Mouse (Mus musculus) c-Kit-positive CD71-positive TER-119-positive erythroid progenitor cells, embryonic 14.5 days (primary cell): ENCODE measurements around the gene Ap1ar.
A peak's percentile ranks its signal among the peaks of the same experiment; 100 is the strongest.
"Not testable (repeated sequence)": the region's sequence is repeated elsewhere in the genome, so short reads cannot be mapped to it uniquely, and the experiment has no call there.

Experiments
- DNase-seq: peaks from one replicate; pipeline ENCODE4 v3.0.0-alpha.2; 2013; ENCODE audit warnings: low spot score

The Ap1ar gene

DNA sequence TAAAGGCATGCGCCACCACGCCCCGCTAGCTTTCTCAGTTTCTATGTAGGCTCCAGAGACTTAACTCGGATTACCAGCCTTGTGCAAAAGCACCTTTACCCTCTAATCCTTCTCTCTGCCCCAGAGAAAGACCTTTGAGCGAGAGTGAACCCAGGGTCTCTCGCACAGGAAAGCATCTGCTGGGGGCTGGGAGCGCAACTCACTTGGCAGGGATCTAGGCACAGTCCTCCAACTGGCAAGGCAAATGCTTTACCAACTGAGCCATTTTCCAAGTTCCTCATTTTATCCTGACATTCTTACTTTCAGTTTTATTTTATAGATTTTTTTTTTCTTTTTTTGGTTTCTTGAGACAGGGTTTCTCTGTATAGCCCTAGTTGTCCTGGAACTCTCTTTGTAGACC lies 44.3 kb downstream of the Ap1ar start:
- no peak for DNase-seq

- DNase-seq: peak; percentile 81
These were observed 45.4 kb downstream of the Ap1ar start for GRCm38 (mm10) chr3:127791595-127792561.

- peak; percentile 42 for DNase-seq
These were observed 46.3 kb downstream of the Ap1ar start for GRCm38 (mm10) chr3:127791056-127791483.

GRCm38 (mm10) chr3:127790234-127791055 lies 46.9 kb downstream of the Ap1ar start:
- peak; percentile 48 for DNase-seq

DNA sequence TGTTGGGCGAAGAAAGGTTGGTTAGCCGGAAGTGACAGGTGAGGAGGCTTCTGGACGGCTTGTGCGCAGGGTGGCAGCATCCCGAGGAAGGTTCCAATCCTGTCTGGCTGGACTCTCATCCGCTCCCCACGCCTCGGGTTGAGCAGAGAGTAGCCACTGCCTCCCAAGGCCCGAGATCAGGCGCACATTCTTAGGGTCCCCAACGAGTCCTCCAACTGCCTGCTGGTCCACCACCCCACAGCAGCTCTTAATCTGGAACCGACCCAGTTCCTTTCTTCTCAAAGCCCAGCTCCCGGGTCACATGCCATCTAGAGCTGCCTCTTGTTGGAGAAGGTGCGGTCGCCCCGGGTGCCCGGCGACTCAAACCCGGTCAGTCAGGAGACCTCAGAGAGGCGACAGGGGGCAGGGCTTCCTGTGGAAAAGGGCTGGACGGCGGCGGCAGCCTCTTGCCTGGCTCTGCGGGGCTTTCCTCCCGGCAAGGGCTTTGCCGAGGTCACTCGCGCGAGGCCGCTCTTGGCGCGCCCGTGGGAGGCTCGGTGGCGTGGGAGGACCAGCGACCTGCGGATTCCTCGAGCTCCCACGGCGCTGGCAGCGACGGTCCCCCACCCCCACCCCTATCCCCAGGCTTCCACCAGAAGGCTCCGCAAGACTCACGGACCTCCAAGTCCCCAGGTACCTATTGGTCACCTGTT lies 47.7 kb downstream of the Ap1ar start, which contains the start of gene Tifa:
TSS of gene Tifa (plus strand) at position 306 of the 692 bp plus-strand sequence.
- peak; percentile 39 for DNase-seq

DNA sequence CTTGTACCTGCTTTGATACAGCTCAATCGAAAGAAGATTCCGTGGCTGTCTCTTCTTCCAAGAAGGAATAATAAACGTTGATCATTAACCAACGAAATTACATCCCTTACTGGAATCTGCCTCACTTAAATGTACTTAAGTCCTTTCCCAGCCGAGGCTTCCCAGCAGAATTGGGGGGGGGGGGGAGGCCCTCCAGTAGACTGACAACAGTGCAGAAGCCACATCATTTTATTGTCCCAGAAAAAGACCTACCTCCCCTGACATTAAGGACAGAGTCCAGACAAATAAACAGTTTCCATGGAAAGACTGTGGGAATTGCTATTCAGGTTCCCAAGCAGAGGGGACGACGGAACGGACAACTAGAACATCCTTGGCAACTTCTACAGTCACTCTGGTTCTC lies 48.4 kb downstream of the Ap1ar start:
- DNase-seq: no peak

GRCm38 (mm10) chr3:127788038-127788437 lies 49.3 kb downstream of the Ap1ar start:
- DNase-seq: no peak

DNA sequence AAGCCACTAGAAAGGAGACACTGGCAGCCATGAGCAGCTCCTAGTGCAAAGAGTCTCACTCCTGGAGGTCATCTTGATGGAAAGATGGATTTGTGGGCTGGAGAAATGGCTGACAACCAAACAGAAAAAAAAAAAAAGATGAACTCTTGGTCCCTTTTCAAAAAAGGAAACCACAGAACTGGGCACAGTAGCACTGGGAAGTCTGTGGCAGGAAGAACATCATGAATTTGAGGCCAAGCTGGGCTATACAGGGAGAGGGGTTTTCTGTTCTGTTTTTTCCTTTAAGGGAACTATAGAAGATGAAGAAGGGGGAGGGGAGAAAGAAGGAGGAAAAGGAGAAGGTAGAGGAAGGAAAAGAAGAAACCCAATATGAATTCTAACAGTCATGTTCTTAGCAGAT lies 50.3 kb downstream of the Ap1ar start:
- DNase-seq: no peak

DNA sequence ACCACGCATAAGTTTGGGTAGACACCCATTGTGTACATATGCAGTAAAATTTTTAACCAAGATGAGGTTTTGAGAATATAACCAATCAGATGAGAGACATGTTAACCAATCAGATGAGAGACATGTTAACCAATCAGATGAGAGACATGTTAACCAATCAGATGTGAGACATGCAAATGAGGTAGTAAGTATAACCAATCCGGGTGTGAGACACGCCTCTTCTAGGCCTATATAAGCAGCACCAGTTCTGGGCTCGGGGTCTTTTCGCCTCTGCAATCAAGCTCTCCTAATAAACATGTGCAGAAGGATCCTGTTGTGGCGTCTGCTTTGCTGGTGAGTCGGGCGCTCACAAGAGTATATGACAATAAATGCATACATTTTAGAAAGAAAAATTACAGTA lies 53.6 kb downstream of the Ap1ar start:
- DNase-seq: not testable (repeated sequence)

GRCm38 (mm10) chr3:127782921-127783320 lies 54.4 kb downstream of the Ap1ar start:
- DNase-seq: no peak

GRCm38 (mm10) chr3:127780921-127781320 lies 56.4 kb downstream of the Ap1ar start:
- no peak for DNase-seq

GRCm38 (mm10) chr3:127780021-127780644 lies 57.2 kb downstream of the Ap1ar start, which contains the start of gene Alpk1:
Alpk1 (minus strand) TSS chr3:127780527.
- peak; percentile 61 for DNase-seq

DNA sequence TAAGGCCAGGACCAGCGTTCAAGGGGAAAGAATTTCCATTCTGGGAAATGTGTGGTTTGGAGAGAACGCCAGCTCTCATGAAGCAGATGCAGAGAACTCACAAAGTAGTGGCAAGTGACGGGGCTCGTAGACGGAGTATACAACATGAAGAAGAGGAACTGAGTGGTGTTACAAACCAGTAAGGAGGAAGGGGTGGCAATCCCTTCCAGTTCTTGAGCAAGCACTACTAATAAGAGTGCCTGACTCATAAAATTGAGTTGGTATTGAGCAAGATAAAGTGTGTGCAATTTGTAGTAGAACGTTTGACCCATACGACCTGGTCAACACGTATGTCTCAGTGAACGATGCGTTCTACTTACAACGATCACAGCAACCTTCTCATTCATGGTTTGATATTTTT lies 68.2 kb downstream of the Ap1ar start:
- no peak for DNase-seq

GRCm38 (mm10) chr3:127765971-127766370 lies 71.4 kb downstream of the Ap1ar start:
- no peak for DNase-seq

GRCm38 (mm10) chr3:127764541-127764940 lies 72.8 kb downstream of the Ap1ar start:
- DNase-seq: no peak

DNA sequence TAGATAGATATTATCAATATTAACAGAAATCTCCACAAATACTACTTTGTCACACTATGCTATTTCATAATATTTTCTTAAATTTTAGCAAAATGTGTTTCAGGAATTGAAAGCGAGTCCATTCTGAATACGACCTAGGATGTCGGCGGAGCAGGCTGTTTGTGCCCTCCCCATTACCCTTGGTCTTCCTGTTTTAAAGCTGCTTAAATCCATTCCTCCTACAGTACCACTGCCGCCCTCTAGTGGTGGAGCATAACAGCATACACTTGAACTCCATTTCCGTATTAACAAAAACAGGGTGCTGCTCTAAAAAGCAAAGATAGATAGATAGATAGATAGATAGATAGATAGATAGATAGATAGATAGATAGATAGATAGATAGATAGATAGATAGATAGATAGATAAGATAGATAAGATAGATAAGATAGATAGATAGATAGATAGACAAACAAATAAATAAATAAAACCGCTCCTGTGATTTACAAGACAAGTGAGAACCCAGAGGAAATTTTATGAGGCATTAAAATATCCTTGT lies 74.2 kb downstream of the Ap1ar start:
- peak; percentile 80 for DNase-seq

GRCm38 (mm10) chr3:127762403-127762802 lies 74.9 kb downstream of the Ap1ar start:
- DNase-seq: no peak

DNA sequence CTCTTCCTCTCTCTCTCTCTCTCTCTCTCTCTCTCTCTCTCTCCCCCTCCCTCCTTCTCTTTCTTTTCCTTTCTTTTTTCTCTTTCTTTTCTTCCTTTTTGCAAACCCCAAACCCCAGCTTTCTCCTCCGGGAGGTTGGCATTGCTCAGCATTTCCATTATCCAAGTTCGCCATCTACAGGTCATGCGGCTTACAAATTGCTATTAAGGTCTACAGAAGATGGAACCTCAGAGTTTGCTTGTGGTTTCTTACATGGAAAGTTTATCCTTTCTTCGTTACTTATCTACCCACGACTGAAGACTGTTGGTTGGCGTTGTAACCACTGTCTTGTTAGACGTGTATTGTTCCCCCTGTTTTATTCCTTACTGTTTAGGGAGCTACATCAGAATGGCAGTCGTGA lies 78.1 kb downstream of the Ap1ar start:
- peak; percentile 31 for DNase-seq

DNA sequence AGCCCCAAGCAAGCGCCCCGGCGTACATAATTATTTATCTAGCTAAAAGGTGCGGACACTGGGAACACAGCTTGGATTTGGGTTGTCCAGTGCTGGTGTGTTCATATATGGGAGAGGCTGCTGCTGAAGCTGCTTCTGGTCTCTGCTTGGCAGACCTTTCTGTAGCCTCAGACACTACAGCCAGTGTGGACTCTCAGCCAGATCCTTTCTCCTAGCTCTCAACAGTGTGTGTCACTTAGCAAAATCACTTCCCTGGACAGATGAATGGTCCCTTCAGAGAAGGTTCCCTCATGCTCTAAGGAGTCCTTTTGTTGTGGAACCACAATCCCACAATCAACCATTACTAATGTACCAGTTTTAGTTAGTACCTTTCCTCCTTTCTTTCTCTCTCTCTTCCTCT lies 78.5 kb downstream of the Ap1ar start:
- DNase-seq: no peak

GRCm38 (mm10) chr3:127757886-127758301 lies 79.4 kb downstream of the Ap1ar start:
- peak; percentile 22 for DNase-seq
